10 mouse cellular contexts compared by ENCODE assay signal in genomic region chr16:91226883-91227759, GRCm38 (mm10). TPM values are rescaled to one million over a fixed set of nuclear protein-coding genes. Genes with fewer than 3 reads are reported as not detected.
DNase-seq lines count a peak whose midpoint lies in the region; ATAC-seq and TF ChIP-seq lines count a peak whose summit lies in the region.
"Had no signal": no experiment of that assay in that cellular context is flagged by ENCODE, and none has a peak within 500 bp of the region (broad histone marks: within the 10 kb centered on the region; RNA-seq: fewer than 3 reads in every experiment).

No protein-coding gene starts in this region.

- ATAC-seq in embryonic facial prominence, embryonic 11.5 days (replicated peaks; ENCODE audit: insufficient number of reproducible peaks, low FRiP score, low TSS enrichment, low read depth): no peak
- ATAC-seq in hindbrain, embryonic 12.5 days (ENCODE audit: low FRiP score): no peak
- ATAC-seq in midbrain, embryonic 16.5 days: no peak

- H3K9me3 ChIP-seq in embryonic facial prominence, embryonic 11.5 days (replicated peaks; ENCODE audit: control insufficient read depth, low read length): no peaks in the 10 kb centered on the region
- H3K9me3 ChIP-seq in hindbrain, embryonic 12.5 days (replicated peaks): no peaks in the 10 kb centered on the region
- H3K9me3 ChIP-seq in midbrain, embryonic 16.5 days (replicated peaks; ENCODE audit: control insufficient read depth, low read length, poor library complexity, severe bottlenecking): no peaks in the 10 kb centered on the region

- TF ChIP-seq CTCF in layer of hippocampus, adult 2 months (conservative IDR thresholded peaks at IDR 0.05): no peak
- TF ChIP-seq CTCF in kidney, adult 2 months (conservative IDR thresholded peaks at IDR 0.05; ENCODE audit: insufficient read depth, insufficient read length, low read depth, low read length): no peak

- H3K4me3 ChIP-seq in layer of hippocampus, adult 2 months: peak overlapping the region; percentile 48
- peak overlapping the region; percentile 21 for H3K4me3 ChIP-seq in embryonic facial prominence, embryonic 11.5 days (ENCODE audit: low read depth, low read length)
- H3K4me3 ChIP-seq in hindbrain, embryonic 12.5 days: peak overlapping the region; percentile 28
- H3K4me3 ChIP-seq in midbrain, embryonic 16.5 days (ENCODE audit: low read depth, low read length): peak overlapping the region; percentile 32
- no peak overlapping the region for H3K4me3 ChIP-seq in kidney, adult 2 months (ENCODE audit: insufficient read depth, low read depth, low read length)

- H3K9ac ChIP-seq in embryonic facial prominence, embryonic 11.5 days (replicated peaks; ENCODE audit: low read length): 0 out of 2 replicates have a peak overlapping the region, but pooled peaks have one; percentile 32
- no peak overlapping the region for H3K9ac ChIP-seq in hindbrain, embryonic 12.5 days
- 0 out of 2 replicates have a peak overlapping the region, but pooled peaks have one; percentile 44 for H3K9ac ChIP-seq in midbrain, embryonic 16.5 days (ENCODE audit: low read depth, low read length)

- H3K4me1 ChIP-seq in embryonic facial prominence, embryonic 11.5 days (ENCODE audit: control insufficient read depth, insufficient read depth, low read length): peaks cover 2% of the 10 kb centered on the region; the same call in 1 of the 2 replicates
- H3K4me1 ChIP-seq in hindbrain, embryonic 12.5 days: peaks cover 25% of the 10 kb centered on the region
- peaks cover 23% of the 10 kb centered on the region for H3K4me1 ChIP-seq in midbrain, embryonic 16.5 days (ENCODE audit: control insufficient read depth, insufficient read depth, low read length)
- H3K4me1 ChIP-seq in kidney, adult 2 months (ENCODE audit: control insufficient read depth, insufficient read depth, low read length): no peaks in the 10 kb centered on the region

- under 1% methylated on average over 75 of the region's 85 CpGs for WGBS in embryonic facial prominence, embryonic 11.5 days
- WGBS in hindbrain, embryonic 12.5 days: under 1% methylated on average over 85 of the region's 85 CpGs
- under 1% methylated on average over 42 of the region's 85 CpGs for WGBS in midbrain, embryonic 16.5 days
- 2% methylated on average over 85 of the region's 85 CpGs for WGBS in kidney, adult 2 months

- no peaks in the 10 kb centered on the region for H3K36me3 ChIP-seq in embryonic facial prominence, embryonic 11.5 days (replicated peaks; ENCODE audit: control insufficient read depth, insufficient read depth, low read depth, low read length)
- H3K36me3 ChIP-seq in hindbrain, embryonic 12.5 days: no peaks in the 10 kb centered on the region
- H3K36me3 ChIP-seq in midbrain, embryonic 16.5 days (ENCODE audit: control insufficient read depth, insufficient read depth, low read length): no peaks in the 10 kb centered on the region
- H3K36me3 ChIP-seq in kidney, adult 2 months (ENCODE audit: control insufficient read depth, insufficient read depth, low read length): no peaks in the 10 kb centered on the region

- peak overlapping the region; percentile 75 for H3K27ac ChIP-seq in layer of hippocampus, adult 2 months
- H3K27ac ChIP-seq in embryonic facial prominence, embryonic 11.5 days (replicated peaks; ENCODE audit: low read depth, low read length): no peak overlapping the region
- no peak overlapping the region for H3K27ac ChIP-seq in hindbrain, embryonic 12.5 days
- H3K27ac ChIP-seq in midbrain, embryonic 16.5 days (ENCODE audit: low read length): 0 out of 2 replicates have a peak overlapping the region, but pooled peaks have one; percentile 28
- no peak overlapping the region for H3K27ac ChIP-seq in kidney, adult 2 months (ENCODE audit: insufficient read depth, low read depth, low read length)

- H3K4me2 ChIP-seq in embryonic facial prominence, embryonic 11.5 days (ENCODE audit: low read depth, low read length): peak overlapping the region; percentile 25
- H3K4me2 ChIP-seq in hindbrain, embryonic 12.5 days (replicated peaks): peak overlapping the region; percentile 44
- H3K4me2 ChIP-seq in midbrain, embryonic 16.5 days (ENCODE audit: low read length): peak overlapping the region; percentile 35

- no peak for DNase-seq in layer of hippocampus, adult 2 months (ENCODE audit: low spot score in 2 of 2)
- DNase-seq in layer of hippocampus, adult 9-11 months: no peak
- DNase-seq in embryonic facial prominence, embryonic 11.5 days (ENCODE audit: low spot score): no peak
- no peak for DNase-seq in lung, postnatal 25 days (ENCODE audit: low spot score)
- DNase-seq in kidney, adult 2 months: no peak
- no peak for DNase-seq in cerebellum, adult 11 months

- H3K27me3 ChIP-seq in embryonic facial prominence, embryonic 11.5 days (ENCODE audit: control insufficient read depth, insufficient read depth, low read length): peaks cover 93% of the 10 kb centered on the region
- peaks cover 100% of the 10 kb centered on the region for H3K27me3 ChIP-seq in hindbrain, embryonic 12.5 days
- H3K27me3 ChIP-seq in midbrain, embryonic 16.5 days (ENCODE audit: control insufficient read depth, insufficient read depth, low read depth, low read length): peaks cover 58% of the 10 kb centered on the region
- peaks cover 13% of the 10 kb centered on the region for H3K27me3 ChIP-seq in kidney, adult 2 months (replicated peaks; ENCODE audit: control insufficient read depth, insufficient read depth, low read length)

- TF ChIP-seq POLR2A in kidney, adult 2 months (IDR thresholded peaks at IDR 0.05; ENCODE audit: low read depth, low read length): no peak

RNA-seq across cellular contexts. Expression of gene Olig2, which starts 1.9 kb away (rescaled TPM):
- total RNA-seq in layer of hippocampus, adult 2 months (2021): 10 to 100 TPM; 25.2 to 27.1 TPM
- 2.3 and 2.7 TPM in 2 replicates for polyA plus RNA-seq in embryonic facial prominence, embryonic 11.5 days (2014; fragmentation: Nextera tagmentation; extraction: Ambion mirVana)
- 2.8 and 3.4 TPM in 2 replicates for polyA plus RNA-seq in hindbrain, embryonic 12.5 days (2016; fragmentation: Nextera tagmentation; extraction: Ambion mirVana)
- 8.5 and 9.9 TPM in 2 replicates for polyA plus RNA-seq in midbrain, embryonic 16.5 days (2015; fragmentation: Nextera tagmentation; extraction: Ambion mirVana)
- 0.03 TPM in 1 of 2 replicates, not detected in the other for polyA plus RNA-seq in kidney, adult 2 months (2012; rRNA removed)
- polyA plus RNA-seq: gonadal fat pad, adult 2 months; liver, embryonic 16.5 days had no signal

RNA-seq across cellular contexts. Expression of gene Olig1, which starts 42.5 kb away (rescaled TPM):
- total RNA-seq in layer of hippocampus, adult 2 months (2021): 100 to 1,000 TPM in 1 of 2 experiments, 10 to 100 TPM in 1; 95.9 to 105 TPM
- polyA plus RNA-seq in embryonic facial prominence, embryonic 11.5 days (2014; fragmentation: Nextera tagmentation; extraction: Ambion mirVana): 2.5 and 2.7 TPM in 2 replicates
- 2.7 and 5.2 TPM in 2 replicates for polyA plus RNA-seq in hindbrain, embryonic 12.5 days (2016; fragmentation: Nextera tagmentation; extraction: Ambion mirVana)
- 94.2 and 131 TPM in 2 replicates for polyA plus RNA-seq in midbrain, embryonic 16.5 days (2015; fragmentation: Nextera tagmentation; extraction: Ambion mirVana)
- 0.17 and 0.23 TPM in 2 replicates for polyA plus RNA-seq in kidney, adult 2 months (2012; rRNA removed)

Comparison
In these comparisons a context has a peak if more than half of its experiments do, and no peak if none do; other contexts are left out.
1. H3K27ac ChIP-seq: peak in layer of hippocampus, adult 2 months (single experiment) and midbrain, embryonic 16.5 days (single experiment); none in embryonic facial prominence, embryonic 11.5 days (single experiment), hindbrain, embryonic 12.5 days (single experiment) and kidney, adult 2 months (single experiment).
2. RNA of gene Olig1, which starts 42.5 kb away (polyA plus RNA-seq): 94.2 to 131 TPM in midbrain, embryonic 16.5 days; 2.7 to 5.2 TPM in hindbrain, embryonic 12.5 days, 2.5 to 2.7 TPM in embryonic facial prominence, embryonic 11.5 days and 0.17 to 0.23 TPM in kidney, adult 2 months; every median in the first group is over 10 times any median in the second.
3. Peak in every context shown above with its lines, with median percentiles within 50 percentile points of each other: H3K4me2 ChIP-seq.